Mouse (Mus musculus) spleen, embryonic (tissue): Measurements from ENCODE around the gene Ank.

Experiments used
- CTCF ChIA-PET: fragments of 350-600 bp; sonication (Branson Sonifier 250); formaldehyde crosslinking; loops from one replicate; lab custom pipeline; 2022; lab: Charles Lee

Ank gene

GRCm38 (mm10) chr15:27568371-27568770, 101.9 kb downstream of the Ank start:
- CTCF ChIA-PET = no interaction called here

- CTCF ChIA-PET = interaction anchor here (0.5 kb wide), 1 partner anchor 38 kb away, joined by 8 read pairs; no protein-coding TSS in a partner anchor
Measured at GRCm38 (mm10) chr15:27569924-27570323, 103.4 kb downstream of the Ank start.

GRCm38 (mm10) chr15:27570385-27570784, 103.9 kb downstream of the Ank start:
- CTCF ChIA-PET = interaction anchor here (0.5 kb wide), 2 partner anchors 19 to 38 kb away, joined by 4 to 8 read pairs; no protein-coding TSS in a partner anchor

- CTCF ChIA-PET = no interaction called here
Measured at GRCm38 (mm10) chr15:27571179-27571578, 104.7 kb downstream of the Ank start.

GRCm38 (mm10) chr15:27574992-27575781, 108.7 kb downstream of the Ank start:
- CTCF ChIA-PET = interaction anchor here (0.8 kb wide), 1 partner anchor 173 kb away, joined by 3 read pairs; no protein-coding TSS in a partner anchor

- CTCF ChIA-PET = no interaction called here
Measured at GRCm38 (mm10) chr15:27575932-27576331, 109.5 kb downstream of the Ank start.

DNA sequence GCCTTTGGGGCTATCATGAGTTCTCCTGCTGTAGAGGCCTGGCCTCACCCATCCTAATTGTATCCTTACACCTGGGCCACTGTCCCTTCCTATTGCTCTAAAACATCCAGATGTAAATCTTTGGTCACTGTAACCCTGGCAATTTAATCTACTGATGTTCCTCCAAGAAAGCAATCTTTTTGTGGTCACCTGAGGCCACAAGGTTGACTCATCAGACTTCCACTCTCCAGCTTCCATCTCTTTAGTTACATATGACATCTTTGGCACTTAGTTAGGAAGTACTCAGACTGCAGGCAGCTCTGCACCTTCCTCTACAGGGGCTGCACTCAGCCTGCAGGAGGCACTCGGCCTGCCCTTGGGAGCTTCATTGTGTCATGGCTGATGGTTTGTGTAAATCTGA, 110.4 kb downstream of the Ank start:
- CTCF ChIA-PET = no interaction called here

GRCm38 (mm10) chr15:27577915-27578780, 111.7 kb downstream of the Ank start:
- CTCF ChIA-PET = no interaction called here

DNA sequence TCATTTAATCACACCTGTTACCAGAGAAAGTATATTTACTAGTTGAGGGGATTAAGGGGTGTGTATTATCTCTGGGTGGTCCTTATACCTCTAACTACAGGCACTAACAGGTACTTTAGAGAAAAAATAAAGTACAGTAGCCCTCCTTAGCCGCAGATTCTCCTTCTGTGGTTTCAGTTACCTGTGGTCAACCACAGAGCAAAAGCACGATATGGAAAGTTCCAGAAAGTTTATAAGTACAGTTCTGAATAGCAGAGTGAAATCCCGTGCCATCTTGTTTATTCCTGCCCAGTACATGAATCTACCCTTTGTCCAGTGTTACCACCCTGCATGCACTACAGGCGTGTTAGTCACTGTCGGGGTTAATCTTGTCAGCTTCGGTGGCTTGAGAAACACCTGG, 112.4 kb downstream of the Ank start:
- CTCF ChIA-PET = no interaction called here

GRCm38 (mm10) chr15:27579853-27580252, 113.4 kb downstream of the Ank start:
- CTCF ChIA-PET = interaction anchor here (0.6 to 0.7 kb wide), 2 partner anchors 57 to 70 kb away, joined by 3 to 7 read pairs; no protein-coding TSS in a partner anchor

DNA sequence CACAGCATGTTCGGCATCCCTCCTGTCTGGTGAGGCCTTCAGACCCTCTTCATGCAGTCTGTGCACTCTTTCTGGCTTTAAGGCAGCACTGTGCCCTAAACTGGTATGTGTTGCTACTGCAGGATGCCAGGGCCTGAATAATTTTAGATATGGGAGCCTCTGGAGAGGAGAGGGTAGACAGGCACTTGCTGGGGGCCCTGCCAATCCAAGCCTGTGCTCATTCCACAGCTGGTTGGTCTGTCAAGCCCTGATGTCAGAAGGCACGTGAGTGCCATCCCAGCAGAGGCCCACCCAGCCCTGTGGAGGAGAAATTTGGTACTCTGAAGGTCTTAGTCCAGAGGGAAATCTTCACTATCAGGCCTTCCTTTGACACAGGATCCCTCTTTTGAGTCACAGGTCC, 114.3 kb downstream of the Ank start:
- CTCF ChIA-PET = interaction anchor here (0.6 kb wide), 1 partner anchor 258 kb away, joined by 7 read pairs; no protein-coding TSS in a partner anchor

DNA sequence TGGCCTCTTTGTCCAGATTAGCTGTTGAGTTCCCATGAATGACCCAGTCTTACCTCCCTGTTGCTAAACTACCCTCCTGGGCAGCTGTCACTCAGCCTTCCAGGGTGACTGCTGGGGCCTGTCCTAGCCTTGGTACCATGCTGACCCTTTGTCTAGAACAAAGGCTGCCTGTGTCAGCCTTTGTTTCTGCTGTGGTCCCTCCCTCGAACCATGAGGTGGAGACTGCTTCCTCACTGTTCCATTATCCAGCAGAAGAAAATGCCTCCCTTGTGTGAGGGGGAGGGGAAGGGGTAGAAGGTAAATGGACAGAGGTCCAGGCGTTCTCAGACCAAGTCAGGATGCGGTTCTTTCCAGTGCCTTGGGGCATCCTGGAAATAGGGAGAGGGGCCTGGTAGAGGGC, 115.2 kb downstream of the Ank start:
- CTCF ChIA-PET = no interaction called here

- CTCF ChIA-PET = interaction anchor here (0.9 kb wide), 1 partner anchor 30 kb away, joined by 3 read pairs; no protein-coding TSS in a partner anchor
Measured at GRCm38 (mm10) chr15:27582428-27582827, 116.0 kb downstream of the Ank start.

GRCm38 (mm10) chr15:27583042-27583441, 116.6 kb downstream of the Ank start:
- CTCF ChIA-PET = interaction anchor here (0.9 kb wide), 1 partner anchor 30 kb away, joined by 3 read pairs; no protein-coding TSS in a partner anchor

DNA sequence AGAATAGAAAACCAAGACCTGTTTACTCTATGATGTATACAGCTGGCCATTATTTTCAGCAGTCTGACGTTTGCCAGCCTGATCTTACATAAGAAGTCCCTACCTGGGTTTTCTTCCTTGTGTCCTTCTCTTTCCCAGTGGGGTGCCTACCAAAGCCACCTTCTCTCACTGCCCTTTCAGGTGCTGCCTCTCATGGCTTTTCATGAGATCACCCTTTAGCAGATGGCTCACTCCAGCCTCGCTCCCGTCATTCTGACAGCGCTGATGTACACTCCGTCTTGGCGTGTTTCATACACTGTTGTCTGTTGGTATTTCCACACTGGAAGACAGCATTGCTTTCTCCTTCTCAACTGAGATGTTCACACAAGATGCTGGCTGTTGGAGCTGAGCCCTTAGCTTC, 117.1 kb downstream of the Ank start:
- CTCF ChIA-PET = no interaction called here

- CTCF ChIA-PET = no interaction called here
Measured at GRCm38 (mm10) chr15:27585466-27586092, 119.1 kb downstream of the Ank start.

DNA sequence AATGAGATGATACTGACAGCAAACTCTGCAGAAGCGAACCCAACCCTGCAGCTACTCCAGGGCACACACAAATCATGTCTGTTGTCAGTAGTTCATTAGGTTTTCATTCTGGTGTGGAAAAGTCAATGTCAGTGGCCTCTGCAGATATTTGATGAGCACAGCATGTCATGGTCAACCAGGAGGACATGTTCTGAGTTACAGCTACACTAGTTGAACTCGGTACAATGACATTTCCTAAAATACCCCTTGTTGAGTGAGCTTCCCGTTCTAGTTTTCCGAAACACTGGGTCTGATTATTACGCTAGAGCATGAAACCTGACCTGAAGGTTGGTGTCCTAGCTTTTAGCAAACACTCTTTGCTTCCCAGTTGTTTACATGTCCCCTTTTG, 119.6 kb downstream of the Ank start:
- CTCF ChIA-PET = no interaction called here

DNA sequence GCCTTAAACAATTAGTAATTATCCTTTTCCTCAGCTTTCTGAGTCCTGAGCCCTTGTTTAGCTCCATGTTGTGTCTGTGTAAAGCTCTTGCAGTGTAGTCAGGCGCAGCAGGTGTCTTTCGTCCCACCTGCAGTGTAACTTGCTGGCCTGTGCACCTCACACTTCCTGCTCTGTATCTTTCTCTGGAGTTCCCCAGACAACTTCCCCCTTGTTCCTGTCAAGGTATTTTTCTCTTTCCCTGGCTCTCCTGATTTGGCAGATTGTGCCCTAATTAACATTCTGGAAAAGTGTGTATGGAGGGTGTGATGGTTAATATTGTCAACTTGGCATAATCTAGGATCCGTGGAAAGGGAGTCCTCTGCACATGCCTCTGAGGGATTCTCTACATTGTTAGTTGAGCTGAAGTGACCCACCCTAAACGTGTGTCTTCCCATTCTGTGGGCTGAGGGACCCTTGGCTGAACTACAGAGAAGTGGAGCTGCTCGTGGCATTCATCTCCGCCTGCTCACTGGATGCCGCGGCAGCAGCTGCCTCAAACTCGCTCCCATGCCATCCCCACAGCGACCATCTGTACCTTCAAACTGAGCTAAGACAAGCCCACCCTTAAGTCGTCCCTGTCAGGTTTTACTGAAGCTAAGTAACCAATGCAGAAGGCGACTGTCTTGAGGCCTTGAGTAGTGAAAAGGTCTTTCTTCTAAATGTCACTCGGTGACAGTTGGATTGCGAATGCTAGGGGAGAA, 121.8 kb downstream of the Ank start:
- CTCF ChIA-PET = no interaction called here

DNA sequence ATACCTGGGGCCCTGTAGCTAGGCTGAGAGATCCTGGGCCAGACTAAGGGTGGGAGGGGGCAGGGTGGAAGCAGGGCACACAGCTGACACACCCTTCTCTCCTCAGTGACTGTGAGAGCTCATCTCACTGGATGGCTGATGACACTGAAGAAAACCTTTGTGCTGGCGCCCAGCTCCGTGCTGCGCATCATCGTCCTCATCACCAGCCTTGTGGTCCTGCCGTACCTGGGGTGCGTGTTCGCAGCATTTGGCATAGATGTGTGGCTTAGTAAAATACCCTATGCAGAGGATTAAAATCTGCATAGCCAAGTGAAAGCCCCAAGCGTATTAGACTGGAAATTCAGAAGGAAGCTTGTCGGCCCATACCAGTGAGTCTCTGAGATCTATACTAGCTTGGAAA, 124.3 kb downstream of the Ank start:
- CTCF ChIA-PET = interaction anchor here (0.9 kb wide), 1 partner anchor 47 kb away, joined by 3 read pairs; no protein-coding TSS in a partner anchor

- CTCF ChIA-PET = interaction anchor here (0.8 to 1.5 kb wide), 2 partner anchors 11 to 13 kb away, joined by 3 read pairs; no protein-coding TSS in a partner anchor
Measured at GRCm38 (mm10) chr15:27592620-27593320, 126.3 kb downstream of the Ank start.
